8 mouse cellular contexts compared by ENCODE assay signal in genomic region chr8:66860921-66861588, GRCm38 (mm10). TPM values are rescaled to one million over a fixed set of nuclear protein-coding genes. Genes with fewer than 3 reads are reported as not detected.
DNase-seq lines count a peak whose midpoint lies in the region; ATAC-seq lines count a peak whose summit lies in the region.

No protein-coding gene starts in this region.

- H3K27me3 ChIP-seq in forebrain, embryonic 14.5 days (replicated peaks; ENCODE audit: control insufficient read depth, insufficient read depth, low read length) = no peaks in the 10 kb centered on the region
- no peaks in the 10 kb centered on the region for H3K27me3 ChIP-seq in hindbrain, embryonic 11.5 days (ENCODE audit: control insufficient read depth, insufficient read depth, low read length)

- peak; percentile 5; the same call in 1 of the 2 replicates for ATAC-seq in frontal cortex, adult (ENCODE audit: low TSS enrichment)
- peak; percentile 21; the same call in 1 of the 2 replicates for ATAC-seq in cerebellum, adult (ENCODE audit: insufficient number of reproducible peaks, low FRiP score, low TSS enrichment)
- ATAC-seq in forebrain, embryonic 14.5 days = peak; percentile 59
- peak; percentile 66 for ATAC-seq in hindbrain, embryonic 11.5 days (ENCODE audit: low FRiP score)
- ATAC-seq in megakaryocyte-erythroid progenitor cell, adult 5-6 weeks (replicated peaks; ENCODE audit: low FRiP score, low TSS enrichment, poor library complexity, severe bottlenecking) = peak; percentile 51

- H3K9me3 ChIP-seq in forebrain, embryonic 14.5 days (replicated peaks; ENCODE audit: control insufficient read depth, low read length) = no peaks in the 10 kb centered on the region
- no peaks in the 10 kb centered on the region for H3K9me3 ChIP-seq in hindbrain, embryonic 11.5 days (ENCODE audit: control insufficient read depth, low read length)

- H3K9ac ChIP-seq in forebrain, embryonic 14.5 days (ENCODE audit: low read length) = peak overlapping the region; percentile 74
- peak overlapping the region; percentile 70 for H3K9ac ChIP-seq in hindbrain, embryonic 11.5 days (ENCODE audit: low read depth, low read length)

- intact Hi-C loops in left cerebral cortex, postnatal 4 days (cut with DNase I) = no loop called here

- no peak overlapping the region for H3K27ac ChIP-seq in forebrain, embryonic 14.5 days (ENCODE audit: low read depth, low read length)
- no peak overlapping the region for H3K27ac ChIP-seq in hindbrain, embryonic 11.5 days (ENCODE audit: low read depth, low read length)

- peak overlapping the region; percentile 77 for H3K4me2 ChIP-seq in forebrain, embryonic 14.5 days (ENCODE audit: low read length)
- peak overlapping the region; percentile 74 for H3K4me2 ChIP-seq in hindbrain, embryonic 11.5 days (replicated peaks; ENCODE audit: low read depth, low read length)

- under 1% methylated on average over 36 of the region's 46 CpGs for WGBS in forebrain, embryonic 14.5 days
- WGBS in hindbrain, embryonic 11.5 days = under 1% methylated on average over 23 of the region's 46 CpGs

- H3K4me3 ChIP-seq in forebrain, embryonic 14.5 days (ENCODE audit: low read depth, low read length) = peak overlapping the region; percentile 57
- peak overlapping the region; percentile 80 for H3K4me3 ChIP-seq in hindbrain, embryonic 11.5 days (ENCODE audit: low read depth, low read length)

- 0 out of 2 replicates have a peak, but pooled peaks cover 3% of the 10 kb centered on the region for H3K36me3 ChIP-seq in forebrain, embryonic 14.5 days (ENCODE audit: control insufficient read depth, insufficient read depth, low read length)
- no peaks in the 10 kb centered on the region for H3K36me3 ChIP-seq in hindbrain, embryonic 11.5 days (ENCODE audit: control insufficient read depth, insufficient read depth, low read length)

- DNase-seq in frontal cortex, postnatal 14 days (ENCODE audit: low spot score in 2 of 2) = no peak
- peak; percentile 46 for DNase-seq in forebrain, embryonic 14.5 days (ENCODE audit: low spot score)
- DNase-seq in hindbrain, embryonic 11.5 days (ENCODE audit: low spot score) = peak; percentile 61
- DNase-seq in left cerebral cortex, postnatal 4 days = peak; percentile 31
- DNase-seq in spleen, postnatal 10 days (ENCODE audit: low spot score in 2 of 2) = peak; percentile 23 to 36

- peaks cover 14% of the 10 kb centered on the region for H3K4me1 ChIP-seq in forebrain, embryonic 14.5 days (ENCODE audit: control insufficient read depth, insufficient read depth, low read length)
- H3K4me1 ChIP-seq in hindbrain, embryonic 11.5 days (replicated peaks; ENCODE audit: control insufficient read depth, insufficient read depth, low read length) = no peaks in the 10 kb centered on the region

RNA-seq across cellular contexts. Expression of gene Naf1, which starts 1.0 kb away (rescaled TPM):
- polyA plus RNA-seq in forebrain, embryonic 14.5 days (2014; fragmentation: Nextera tagmentation; extraction: Ambion mirVana) = 3.2 and 3.3 TPM in 2 replicates
- 4.9 and 5.7 TPM in 2 replicates for polyA plus RNA-seq in hindbrain, embryonic 11.5 days (2014; fragmentation: Nextera tagmentation; extraction: Ambion mirVana)
- total RNA-seq in left cerebral cortex, postnatal 4 days (2021) = 10 to 100 TPM; 14.6 to 15.2 TPM
- 36.3 and 38.5 TPM in 2 replicates for total RNA-seq in megakaryocyte-erythroid progenitor cell, adult 5-6 weeks (2014; fragmentation: Nextera tagmentation)
- total RNA-seq in megakaryocyte-erythroid progenitor cell, adult 5-6 weeks (2017) = 13.6 and 13.9 TPM in 2 replicates

Comparison
In these comparisons a context has a peak if more than half of its experiments do, and no peak if none do; other contexts are left out.
1. ATAC-seq: peak in every context shown above with its lines; median percentile 66 in hindbrain, embryonic 11.5 days; 59 in forebrain, embryonic 14.5 days; 51 in megakaryocyte-erythroid progenitor cell, adult 5-6 weeks; 21 in cerebellum, adult; 5 in frontal cortex, adult.
2. DNase-seq: peak in forebrain, embryonic 14.5 days (single experiment), hindbrain, embryonic 11.5 days (single experiment), left cerebral cortex, postnatal 4 days (single experiment) and spleen, postnatal 10 days (2 of 2); none in frontal cortex, postnatal 14 days (0 of 2).